Mouse (Mus musculus): ENCODE measurements around the gene Chst12. TPM values are rescaled to one million over a fixed set of nuclear protein-coding genes. Genes with fewer than 3 reads are reported as not detected.

Chst12 gene
- 9.9 TPM for total RNA-seq (2023)

GRCm38 (mm10) chr5:140505208-140505780 is at the start of gene Chst12:
TSS of gene Chst12 (plus strand) at chr5:140505550.

GRCm38 (mm10) chr5:140564896-140565295 is 59.5 kb downstream of the Chst12 start, which contains the start of gene Grifin:
TSS of gene Grifin (minus strand) at chr5:140565071.

Other genes with a start within 250 kb of the Chst12 start
- gene Mad1l1, start 184.0 kb upstream of the Chst12 start, total RNA-seq (2023) = 34.9 TPM
- 5.0 TPM for gene Nudt1, start 183.9 kb upstream of the Chst12 start, total RNA-seq (2023)
- gene Mrm2, start 173.7 kb upstream of the Chst12 start, total RNA-seq (2023) = 2.4 TPM
- gene Snx8, start 116.3 kb upstream of the Chst12 start, total RNA-seq (2023) = 7.9 TPM
- gene Eif3b, start 86.2 kb upstream of the Chst12 start, total RNA-seq (2023) = 111 TPM
- 0.27 TPM for gene Gm4869, start 59.9 kb upstream of the Chst12 start, total RNA-seq (2023)
- not detected for gene Grifin, start 59.5 kb downstream of the Chst12 start, total RNA-seq (2023)
- 143 TPM for gene Lfng, start 101.8 kb downstream of the Chst12 start, total RNA-seq (2023)
- gene Ttyh3, start 143.5 kb downstream of the Chst12 start, total RNA-seq (2023) = 127 TPM
- gene Iqce, start 196.8 kb downstream of the Chst12 start, total RNA-seq (2023) = 53.2 TPM
- 23.0 TPM for gene Brat1, start 199.5 kb downstream of the Chst12 start, total RNA-seq (2023)
- 4.1 TPM for gene Amz1, start 218.6 kb downstream of the Chst12 start, total RNA-seq (2023)